Mouse (Mus musculus): ENCODE results near the gene Nhlrc1. TPM values are rescaled to one million over a fixed set of nuclear protein-coding genes. Genes with fewer than 3 reads are reported as not detected.

Gene Nhlrc1
- polyA plus RNA-seq, 1 experiment from 2014 or later: 16.7 TPM

GRCm38 (mm10) chr13:47042024-47042633, 27.5 kb upstream of the Nhlrc1 start:
- 53% methylated on average over 8 of the region's 8 CpGs for WGBS
- no peaks in the 10 kb centered on the region for H3K9me3 ChIP-seq (replicated peaks)
- H3K4me1 ChIP-seq: peaks cover 21% of the 10 kb centered on the region
- peak overlapping the region; percentile 99 for H3K4me2 ChIP-seq
- peak overlapping the region; percentile 96 for H3K4me3 ChIP-seq (replicated peaks)
- no peak overlapping the region for H3K9ac ChIP-seq (replicated peaks)
- H3K36me3 ChIP-seq: no peaks in the 10 kb centered on the region
- ATAC-seq (ENCODE audit: low FRiP score): no peak
- no peak overlapping the region for H3K27ac ChIP-seq (replicated peaks)
- H3K27me3 ChIP-seq (replicated peaks): no peaks in the 10 kb centered on the region

GRCm38 (mm10) chr13:47040061-47040460, 25.4 kb upstream of the Nhlrc1 start:
- 88% methylated on average over 5 of the region's 5 CpGs for WGBS
- Histone ChIP-seq H3K4me2 (no peak overlapping the region), H3K9me3 (replicated peaks) (no peaks in the 10 kb centered on the region), H3K27me3 (replicated peaks) (no peaks in the 10 kb centered on the region), H3K4me3 (replicated peaks) (no peak overlapping the region), H3K4me1 (peaks cover 21% of the 10 kb centered on the region), H3K27ac (replicated peaks) (no peak overlapping the region), H3K36me3 (no peaks in the 10 kb centered on the region), H3K9ac (replicated peaks) (no peak overlapping the region)
- no peak for ATAC-seq (ENCODE audit: low FRiP score)

GRCm38 (mm10) chr13:47037946-47038345, 23.3 kb upstream of the Nhlrc1 start:
- H3K27ac ChIP-seq (replicated peaks): no peak overlapping the region
- H3K9me3 ChIP-seq (replicated peaks): no peaks in the 10 kb centered on the region
- 78% methylated on average over 6 of the region's 6 CpGs for WGBS
- no peak overlapping the region for H3K4me2 ChIP-seq
- no peak for ATAC-seq (ENCODE audit: low FRiP score)
- no peak overlapping the region for H3K9ac ChIP-seq (replicated peaks)
- peaks cover 10% of the 10 kb centered on the region; the same call in 1 of the 2 replicates for H3K4me1 ChIP-seq
- H3K27me3 ChIP-seq (replicated peaks): no peaks in the 10 kb centered on the region
- no peak overlapping the region for H3K4me3 ChIP-seq (replicated peaks)
- 0 out of 2 replicates have a peak, but pooled peaks cover 3% of the 10 kb centered on the region for H3K36me3 ChIP-seq

- H3K9ac ChIP-seq (replicated peaks): no peak overlapping the region
- H3K36me3 ChIP-seq: peaks cover 6% of the 10 kb centered on the region; the same call in 1 of the 2 replicates
- no peak for ATAC-seq (ENCODE audit: low FRiP score)
- 95% methylated on average over 4 of the region's 4 CpGs for WGBS
- no peak overlapping the region for H3K4me2 ChIP-seq
- H3K4me1 ChIP-seq: no peaks in the 10 kb centered on the region
- no peaks in the 10 kb centered on the region for H3K9me3 ChIP-seq (replicated peaks)
- no peak overlapping the region for H3K27ac ChIP-seq (replicated peaks)
- no peaks in the 10 kb centered on the region for H3K27me3 ChIP-seq (replicated peaks)
- no peak overlapping the region for H3K4me3 ChIP-seq (replicated peaks)
Observed at GRCm38 (mm10) chr13:47033602-47034001, 19.0 kb upstream of the Nhlrc1 start.

GRCm38 (mm10) chr13:47030376-47031107, 15.9 kb upstream of the Nhlrc1 start:
- no peaks in the 10 kb centered on the region for H3K4me1 ChIP-seq
- WGBS: 88% methylated on average over 17 of the region's 17 CpGs

GRCm38 (mm10) chr13:47020798-47021197, 6.1 kb upstream of the Nhlrc1 start:
- no peak for ATAC-seq (ENCODE audit: low FRiP score)
- H3K4me2 ChIP-seq: no peak overlapping the region
- no peak overlapping the region for H3K27ac ChIP-seq (replicated peaks)
- H3K4me3 ChIP-seq (replicated peaks): no peak overlapping the region
- no peaks in the 10 kb centered on the region for H3K9me3 ChIP-seq (replicated peaks)
- H3K36me3 ChIP-seq: 0 out of 2 replicates have a peak, but pooled peaks cover 8% of the 10 kb centered on the region
- H3K27me3 ChIP-seq (replicated peaks): no peaks in the 10 kb centered on the region
- no peak overlapping the region for H3K9ac ChIP-seq (replicated peaks)
- WGBS: 58% methylated on average over 7 of the region's 7 CpGs
- no peaks in the 10 kb centered on the region for H3K4me1 ChIP-seq

More at GRCm38 (mm10) chr13:47030376-47031107, 15.9 kb upstream of the Nhlrc1 start:
- no peaks in the 10 kb centered on the region for H3K27me3 ChIP-seq (replicated peaks)
- no peak overlapping the region for H3K4me3 ChIP-seq (replicated peaks)
- H3K36me3 ChIP-seq: peaks cover 6% of the 10 kb centered on the region; the same call in 1 of the 2 replicates
- no peak overlapping the region for H3K4me2 ChIP-seq
- H3K9me3 ChIP-seq (replicated peaks): no peaks in the 10 kb centered on the region
- no peak overlapping the region for H3K9ac ChIP-seq (replicated peaks)
- no peak overlapping the region for H3K27ac ChIP-seq (replicated peaks)
- no peak for ATAC-seq (ENCODE audit: low FRiP score)

- Histone ChIP-seq H3K9ac (replicated peaks) (no peak overlapping the region), H3K27me3 (replicated peaks) (no peaks in the 10 kb centered on the region), H3K4me2 (no peak overlapping the region), H3K9me3 (replicated peaks) (no peaks in the 10 kb centered on the region), H3K4me1 (peaks cover 6% of the 10 kb centered on the region), H3K27ac (replicated peaks) (no peak overlapping the region), H3K4me3 (replicated peaks) (no peak overlapping the region), H3K36me3 (0 out of 2 replicates have a peak, but pooled peaks cover 2% of the 10 kb centered on the region)
- 92% methylated on average over 7 of the region's 7 CpGs for WGBS
- no peak for ATAC-seq (ENCODE audit: low FRiP score)
Observed at GRCm38 (mm10) chr13:47019774-47020173, 5.1 kb upstream of the Nhlrc1 start.

- Histone ChIP-seq H3K36me3 (no peaks in the 10 kb centered on the region), H3K4me3 (replicated peaks) (no peak overlapping the region), H3K27ac (replicated peaks) (no peak overlapping the region), H3K9me3 (replicated peaks) (no peaks in the 10 kb centered on the region), H3K9ac (replicated peaks) (no peak overlapping the region), H3K27me3 (replicated peaks) (no peaks in the 10 kb centered on the region), H3K4me1 (peaks cover 17% of the 10 kb centered on the region), H3K4me2 (no peak overlapping the region)
- WGBS: 47% methylated on average over 5 of the region's 5 CpGs
- ATAC-seq (ENCODE audit: low FRiP score): 0 out of 2 replicates have a peak, but pooled peaks have one; percentile 53
Observed at GRCm38 (mm10) chr13:47017259-47017658, 2.6 kb upstream of the Nhlrc1 start.

- 79% methylated on average over 5 of the region's 5 CpGs for WGBS
- peaks cover 17% of the 10 kb centered on the region for H3K4me1 ChIP-seq
Observed at GRCm38 (mm10) chr13:47015195-47015501, 498 bp upstream of the Nhlrc1 start.

GRCm38 (mm10) chr13:47013740-47014139, 910 bp downstream of the Nhlrc1 start:
- Histone ChIP-seq H3K36me3 (peaks cover 11% of the 10 kb centered on the region; the same call in 1 of the 2 replicates), H3K9ac (replicated peaks) (no peak overlapping the region), H3K27ac (replicated peaks) (no peak overlapping the region), H3K4me3 (replicated peaks) (peak overlapping the region; percentile 59), H3K27me3 (replicated peaks) (no peaks in the 10 kb centered on the region), H3K4me2 (peak overlapping the region; percentile 99), H3K9me3 (replicated peaks) (peaks cover 25% of the 10 kb centered on the region), H3K4me1 (peaks cover 17% of the 10 kb centered on the region)
- ATAC-seq (ENCODE audit: low FRiP score): no peak
- WGBS: 66% methylated on average over 10 of the region's 10 CpGs

More at GRCm38 (mm10) chr13:47015195-47015501, 498 bp upstream of the Nhlrc1 start:
- Histone ChIP-seq H3K36me3 (peaks cover 3% of the 10 kb centered on the region; the same call in 1 of the 2 replicates), H3K27me3 (replicated peaks) (no peaks in the 10 kb centered on the region), H3K9me3 (replicated peaks) (peaks cover 18% of the 10 kb centered on the region), H3K9ac (replicated peaks) (0 out of 2 replicates have a peak overlapping the region, but pooled peaks have one; percentile 57), H3K4me3 (replicated peaks) (peak overlapping the region; percentile 59), H3K4me2 (peak overlapping the region; percentile 99), H3K27ac (replicated peaks) (no peak overlapping the region)
- no peak for ATAC-seq (ENCODE audit: low FRiP score)

- Histone ChIP-seq H3K4me1 (no peaks in the 10 kb centered on the region), H3K4me3 (replicated peaks) (no peak overlapping the region), H3K36me3 (no peaks in the 10 kb centered on the region), H3K27ac (replicated peaks) (no peak overlapping the region), H3K9ac (replicated peaks) (no peak overlapping the region), H3K9me3 (replicated peaks) (no peaks in the 10 kb centered on the region), H3K27me3 (replicated peaks) (no peaks in the 10 kb centered on the region), H3K4me2 (no peak overlapping the region)
- no peak for ATAC-seq (ENCODE audit: low FRiP score)
- WGBS: 94% methylated on average over 4 of the region's 4 CpGs
Observed at GRCm38 (mm10) chr13:47001590-47001989, 13.1 kb downstream of the Nhlrc1 start.

GRCm38 (mm10) chr13:46999498-46999897, 15.2 kb downstream of the Nhlrc1 start:
- no peaks in the 10 kb centered on the region for H3K4me1 ChIP-seq
- WGBS: 69% methylated on average over 5 of the region's 5 CpGs
- ATAC-seq (ENCODE audit: low FRiP score): no peak
- no peak overlapping the region for H3K4me2 ChIP-seq
- H3K27me3 ChIP-seq (replicated peaks): no peaks in the 10 kb centered on the region
- H3K4me3 ChIP-seq (replicated peaks): no peak overlapping the region
- H3K9ac ChIP-seq (replicated peaks): no peak overlapping the region
- no peak overlapping the region for H3K27ac ChIP-seq (replicated peaks)
- H3K9me3 ChIP-seq (replicated peaks): no peaks in the 10 kb centered on the region
- no peaks in the 10 kb centered on the region for H3K36me3 ChIP-seq

Data from neural tube, embryonic 15.5 days (tissue).